Mouse (Mus musculus): ENCODE results near the gene Ncoa5.

GRCm38 (mm10) chr2:164968451-164968851 is 66.2 kb downstream of the Ncoa5 start:
- TF ChIP-seq POLR2A (IDR thresholded peaks at IDR 0.05; ENCODE audit: insufficient read depth, low read depth, low read length) (no peak), CTCF (IDR thresholded peaks at IDR 0.05; ENCODE audit: insufficient read depth, low read depth, low read length) (no peak)

All from olfactory bulb, adult 2 months (tissue).